Comparison of ENCODE assay signal across 12 mouse cellular contexts in genomic region chr1:180408832-180409231, GRCm38 (mm10).
A peak's percentile ranks its signal among the peaks of the same experiment; 100 is the strongest.
DNase-seq lines count a peak whose midpoint lies in the region; ATAC-seq and TF ChIP-seq lines count a peak whose summit lies in the region.
"Had no signal": no experiment of that assay in that cellular context is flagged by ENCODE, and none has a peak within 500 bp of the region (broad histone marks: within the 10 kb centered on the region; RNA-seq: fewer than 3 reads in every experiment).

No protein-coding gene starts in this region.

- no peak for TF ChIP-seq CTCF in gastrocnemius, adult 2 months (IDR thresholded peaks at IDR 0.05)

- peak overlapping the region; percentile 96 for H3K27ac ChIP-seq in gastrocnemius, adult 2 months
- H3K27ac ChIP-seq in liver, embryonic 16.5 days (ENCODE audit: low read length): no peak overlapping the region
- no peak overlapping the region for H3K27ac ChIP-seq in liver, embryonic 11.5 days (ENCODE audit: low read depth, low read length)
- H3K27ac ChIP-seq in stomach, embryonic 14.5 days (ENCODE audit: low read length): peak overlapping the region; percentile 7; the same call in 1 of the 2 replicates
- H3K27ac ChIP-seq in midbrain, embryonic 11.5 days (ENCODE audit: low read depth, low read length): no peak overlapping the region

- 64% methylated on average over 9 of the region's 9 CpGs for WGBS in liver, embryonic 16.5 days (ENCODE audit: insufficient replicate concordance)
- WGBS in liver, embryonic 11.5 days: 67% methylated on average over 9 of the region's 9 CpGs
- 32% methylated on average over 9 of the region's 9 CpGs for WGBS in stomach, embryonic 14.5 days
- WGBS in midbrain, embryonic 11.5 days: 72% methylated on average over 9 of the region's 9 CpGs

- H3K9ac ChIP-seq in liver, embryonic 16.5 days (ENCODE audit: low read depth, low read length): no peak overlapping the region
- H3K9ac ChIP-seq in liver, embryonic 11.5 days (ENCODE audit: low read depth, low read length): no peak overlapping the region
- no peak overlapping the region for H3K9ac ChIP-seq in stomach, embryonic 14.5 days (replicated peaks; ENCODE audit: low read depth, low read length)
- H3K9ac ChIP-seq in midbrain, embryonic 11.5 days (ENCODE audit: low read length): no peak overlapping the region

- no peak overlapping the region for H3K4me2 ChIP-seq in liver, embryonic 16.5 days (ENCODE audit: low read depth, low read length)
- no peak overlapping the region for H3K4me2 ChIP-seq in liver, embryonic 11.5 days
- no peak overlapping the region for H3K4me2 ChIP-seq in stomach, embryonic 14.5 days (replicated peaks; ENCODE audit: low read depth, low read length)
- H3K4me2 ChIP-seq in midbrain, embryonic 11.5 days: no peak overlapping the region

- no peaks in the 10 kb centered on the region for H3K36me3 ChIP-seq in liver, embryonic 16.5 days (ENCODE audit: control insufficient read depth, insufficient read depth)
- H3K36me3 ChIP-seq in liver, embryonic 11.5 days (ENCODE audit: control insufficient read depth, insufficient read depth, low read length): no peaks in the 10 kb centered on the region
- peaks cover 2% of the 10 kb centered on the region; the same call in 1 of the 2 replicates for H3K36me3 ChIP-seq in stomach, embryonic 14.5 days (ENCODE audit: control insufficient read depth, insufficient read depth, low read length)
- H3K36me3 ChIP-seq in midbrain, embryonic 11.5 days (ENCODE audit: control insufficient read depth, insufficient read depth, low read length): no peaks in the 10 kb centered on the region

- peaks cover 10% of the 10 kb centered on the region for H3K4me1 ChIP-seq in liver, embryonic 16.5 days (ENCODE audit: control insufficient read depth, low read depth, low read length)
- peaks cover 46% of the 10 kb centered on the region for H3K4me1 ChIP-seq in liver, embryonic 11.5 days (replicated peaks; ENCODE audit: control insufficient read depth, insufficient read depth, low read length)
- H3K4me1 ChIP-seq in stomach, embryonic 14.5 days (ENCODE audit: control insufficient read depth, insufficient read depth, low read length): peaks cover 47% of the 10 kb centered on the region
- H3K4me1 ChIP-seq in midbrain, embryonic 11.5 days (ENCODE audit: control insufficient read depth, insufficient read depth, low read length): peaks cover 3% of the 10 kb centered on the region; the same call in 1 of the 2 replicates

- H3K9me3 ChIP-seq in liver, embryonic 16.5 days (replicated peaks; ENCODE audit: control insufficient read depth, low read length): no peaks in the 10 kb centered on the region
- H3K9me3 ChIP-seq in liver, embryonic 11.5 days (ENCODE audit: control insufficient read depth, low read length): no peaks in the 10 kb centered on the region
- H3K9me3 ChIP-seq in stomach, embryonic 14.5 days (ENCODE audit: control insufficient read depth, low read depth, low read length): no peaks in the 10 kb centered on the region
- H3K9me3 ChIP-seq in midbrain, embryonic 11.5 days (ENCODE audit: control insufficient read depth, low read length): no peaks in the 10 kb centered on the region

- intact Hi-C loops in gastrocnemius, adult 2 months (cut with DNase I): loop anchor here (5.0 kb wide), 1 partner anchor 77 kb away; the partner anchor contains the start of gene Itpkb
- intact Hi-C loops in gastrocnemius, postnatal 14 days (cut with DNase I; ENCODE audit: low total_unique reads): no loop called here

- no peak overlapping the region; the same call in 1 of the 2 replicates for H3K4me3 ChIP-seq in gastrocnemius, adult 2 months
- no peak overlapping the region for H3K4me3 ChIP-seq in liver, embryonic 16.5 days (ENCODE audit: low read depth, low read length)
- no peak overlapping the region for H3K4me3 ChIP-seq in liver, embryonic 11.5 days (ENCODE audit: low read depth, low read length)
- no peak overlapping the region for H3K4me3 ChIP-seq in stomach, embryonic 14.5 days (ENCODE audit: low read depth, low read length)
- H3K4me3 ChIP-seq in midbrain, embryonic 11.5 days (ENCODE audit: low read depth, low read length): no peak overlapping the region
- H3K4me3 ChIP-seq: erythroblast, embryonic 14.5 days had no signal

- H3K27me3 ChIP-seq in liver, embryonic 16.5 days (ENCODE audit: control insufficient read depth, insufficient read depth, low read depth, low read length): no peaks in the 10 kb centered on the region
- no peaks in the 10 kb centered on the region for H3K27me3 ChIP-seq in liver, embryonic 11.5 days (replicated peaks; ENCODE audit: control insufficient read depth, insufficient read depth, low read length)
- H3K27me3 ChIP-seq in stomach, embryonic 14.5 days (ENCODE audit: control insufficient read depth, insufficient read depth, low read length): no peaks in the 10 kb centered on the region
- H3K27me3 ChIP-seq in midbrain, embryonic 11.5 days (ENCODE audit: control insufficient read depth, insufficient read depth, low read length): no peaks in the 10 kb centered on the region

- ATAC-seq in liver, embryonic 16.5 days (ENCODE audit: low read depth): peak; percentile 17; the same call in 1 of the 2 replicates
- no peak for ATAC-seq in liver, embryonic 11.5 days (replicated peaks; ENCODE audit: low FRiP score)
- ATAC-seq in stomach, embryonic 14.5 days (ENCODE audit: insufficient number of reproducible peaks, insufficient read depth, low FRiP score, low read depth): no peak; the same call in 1 of the 2 replicates
- ATAC-seq in midbrain, embryonic 11.5 days (ENCODE audit: low FRiP score): no peak

- peak; percentile 51 for DNase-seq in gastrocnemius, adult 2 months
- no peak for DNase-seq in gastrocnemius, postnatal 14 days
- DNase-seq in liver, embryonic 11.5 days (ENCODE audit: low spot score): no peak
- DNase-seq in kidney, postnatal 10 days: peak; percentile 65
- DNase-seq in midbrain, embryonic 11.5 days (ENCODE audit: low spot score, missing footprints): no peak
- DNase-seq in gastrocnemius, postnatal 10 days: no peak
- DNase-seq: cerebellum, adult 18-20 months; right cerebral cortex, postnatal 25 days; thymus, adult 2 months had no signal

Comparison
In these comparisons a context has a peak if more than half of its experiments do, and no peak if none do; other contexts are left out.
1. DNase-seq: peak in gastrocnemius, adult 2 months (single experiment) and kidney, postnatal 10 days (single experiment); none in gastrocnemius, postnatal 14 days (single experiment), liver, embryonic 11.5 days (single experiment), midbrain, embryonic 11.5 days (single experiment) and gastrocnemius, postnatal 10 days (single experiment).
2. H3K27ac ChIP-seq: peak in gastrocnemius, adult 2 months (single experiment) and stomach, embryonic 14.5 days (single experiment); none in liver, embryonic 16.5 days (single experiment), liver, embryonic 11.5 days (single experiment) and midbrain, embryonic 11.5 days (single experiment).